Mouse (Mus musculus) forebrain, embryonic 11.5 days (tissue): ENCODE data around the gene Pla2g2f. TPM values are rescaled to one million over a fixed set of nuclear protein-coding genes. Genes with fewer than 3 reads are reported as not detected.
A peak's percentile ranks its signal among the peaks of the same experiment; 100 is the strongest.

ENCODE experiments used
- ATAC-seq: fragments of 200-750 bp; cut with Nextera tagmentation; replicated peaks from 2 replicates; pipeline ENCODE4 v1.8.0; 2017; ENCODE audit warnings: moderate TSS enrichment; ENCODE audit not compliant: low FRiP score
- DNase-seq: peaks from one replicate; pipeline ENCODE4 v3.0.0-alpha.2; 2017; ENCODE audit warnings: low spot score
- H3K27ac ChIP-seq: fragments of 300-500 bp; sonication (generic); 2 replicates; pipeline ENCODE4 v1.5.1; 2014; ENCODE audit warnings: low read depth, low read length
- H3K27me3 ChIP-seq: fragments of 300-500 bp; sonication (generic); 2 replicates; pipeline ENCODE4 v1.6.1; 2014; ENCODE audit warnings: mild to moderate bottlenecking, low read length, mixed read lengths; ENCODE audit not compliant: control insufficient read depth, insufficient read depth
- H3K36me3 ChIP-seq: fragments of 300-500 bp; sonication (generic); 2 replicates; pipeline ENCODE4 v1.6.1; 2014; ENCODE audit warnings: mild to moderate bottlenecking, low read length, moderate library complexity, mixed read lengths; ENCODE audit not compliant: control insufficient read depth, insufficient read depth
- H3K4me1 ChIP-seq: fragments of 300-500 bp; sonication (generic); replicated peaks from 2 replicates; pipeline ENCODE4 v1.6.1; 2014; ENCODE audit warnings: low read length, mixed read lengths; ENCODE audit not compliant: control insufficient read depth, insufficient read depth
- H3K4me2 ChIP-seq: fragments of 300-500 bp; sonication (generic); 2 replicates; pipeline ENCODE4 v1.6.1; 2014; ENCODE audit warnings: low read depth, mild to moderate bottlenecking, low read length, moderate library complexity, mixed read lengths; ENCODE audit not compliant: severe bottlenecking
- H3K4me3 ChIP-seq: fragments of 300-500 bp; sonication (generic); 2 replicates; pipeline ENCODE4 v1.5.1; 2014; ENCODE audit warnings: low read depth, low read length
- H3K9ac ChIP-seq: fragments of 300-500 bp; sonication (generic); 2 replicates; pipeline ENCODE4 v1.6.1; 2014; ENCODE audit warnings: low read length
- H3K9me3 ChIP-seq: fragments of 300-500 bp; sonication (generic); 2 replicates; pipeline ENCODE4 v1.6.1; 2016; ENCODE audit warnings: low read length, mixed read lengths; ENCODE audit not compliant: control insufficient read depth
- WGBS: fragments of 180-500 bp; shearing (Covaris S2); extraction: QIAGEN DNeasy Blood & Tissue Kit; methylation state at CpG from one replicate; pipeline ENCODE4 v1.1.7; 2014; 5-methylcytosine and 5-hydroxymethylcytosine counted together
- polyA plus RNA-seq: library from polyadenylated mRNA; unstranded; fragments of >200 nt; fragmentation: Nextera tagmentation; extraction: Ambion mirVana; gene quantifications from 2 replicates; pipeline ENCODE4 v1.2.1, GENCODE M21; 2014

Pla2g2f gene
- polyA plus RNA-seq, 1 experiment from 2014 or later = 0.09 TPM

GRCm38 (mm10) chr4:138753608-138754007, 3.8 kb downstream of the Pla2g2f start:
- H3K27me3 ChIP-seq = no peaks in the 10 kb centered on the region
- ATAC-seq = no peak
- 80% methylated on average over 3 of the region's 3 CpGs for WGBS
- no peak overlapping the region for H3K4me3 ChIP-seq
- H3K27ac ChIP-seq = no peak overlapping the region
- no peaks in the 10 kb centered on the region for H3K9me3 ChIP-seq
- no peak for DNase-seq
- H3K4me1 ChIP-seq = no peaks in the 10 kb centered on the region
- no peaks in the 10 kb centered on the region for H3K36me3 ChIP-seq
- no peak overlapping the region for H3K4me2 ChIP-seq
- H3K9ac ChIP-seq = no peak overlapping the region

GRCm38 (mm10) chr4:138752603-138753002, 4.8 kb downstream of the Pla2g2f start:
- WGBS = 86% methylated on average over 6 of the region's 6 CpGs
- DNase-seq (no peak), ATAC-seq (no peak)
- H3K36me3 ChIP-seq = no peaks in the 10 kb centered on the region
- no peak overlapping the region for H3K4me3 ChIP-seq
- H3K27me3 ChIP-seq = no peaks in the 10 kb centered on the region
- no peaks in the 10 kb centered on the region for H3K4me1 ChIP-seq
- H3K4me2 ChIP-seq = no peak overlapping the region
- H3K9ac ChIP-seq = no peak overlapping the region
- no peaks in the 10 kb centered on the region for H3K9me3 ChIP-seq
- no peak overlapping the region for H3K27ac ChIP-seq

- Histone ChIP-seq H3K4me2 (no peak overlapping the region), H3K27ac (no peak overlapping the region), H3K4me1 (no peaks in the 10 kb centered on the region), H3K9me3 (no peaks in the 10 kb centered on the region), H3K4me3 (no peak overlapping the region), H3K9ac (no peak overlapping the region), H3K27me3 (no peaks in the 10 kb centered on the region), H3K36me3 (no peaks in the 10 kb centered on the region)
- 51% methylated on average over 8 of the region's 8 CpGs for WGBS
- ATAC-seq = 0 out of 2 replicates have a peak, but pooled peaks have one; percentile 36
- DNase-seq = no peak
These were observed 8.9 kb downstream of the Pla2g2f start for GRCm38 (mm10) chr4:138748369-138749072.

- peak; percentile 56 for DNase-seq
- Histone ChIP-seq H3K36me3 (no peaks in the 10 kb centered on the region), H3K27me3 (no peaks in the 10 kb centered on the region), H3K9me3 (no peaks in the 10 kb centered on the region), H3K9ac (no peak overlapping the region), H3K4me2 (no peak overlapping the region), H3K4me3 (no peak overlapping the region), H3K4me1 (no peaks in the 10 kb centered on the region), H3K27ac (no peak overlapping the region)
- WGBS = 77% methylated on average over 10 of the region's 10 CpGs
- ATAC-seq = no peak; the same call in 1 of the 2 replicates
These were observed 9.6 kb downstream of the Pla2g2f start for GRCm38 (mm10) chr4:138747851-138748250.

- no peaks in the 10 kb centered on the region for H3K4me1 ChIP-seq
- DNase-seq (no peak), ATAC-seq (no peak)
- H3K4me3 ChIP-seq = no peak overlapping the region
- H3K27ac ChIP-seq = no peak overlapping the region
- H3K9me3 ChIP-seq = no peaks in the 10 kb centered on the region
- no peaks in the 10 kb centered on the region for H3K36me3 ChIP-seq
- no peaks in the 10 kb centered on the region for H3K27me3 ChIP-seq
- 91% methylated on average over 9 of the region's 9 CpGs for WGBS
- no peak overlapping the region for H3K4me2 ChIP-seq
- H3K9ac ChIP-seq = no peak overlapping the region
These were observed 10.6 kb downstream of the Pla2g2f start for GRCm38 (mm10) chr4:138746866-138747265.

- ATAC-seq = no peak
- Histone ChIP-seq H3K27me3 (no peaks in the 10 kb centered on the region), H3K4me2 (no peak overlapping the region), H3K4me3 (no peak overlapping the region), H3K27ac (no peak overlapping the region), H3K9ac (no peak overlapping the region), H3K36me3 (no peaks in the 10 kb centered on the region), H3K4me1 (no peaks in the 10 kb centered on the region), H3K9me3 (no peaks in the 10 kb centered on the region)
- DNase-seq = no peak
- 62% methylated on average over 4 of the region's 4 CpGs for WGBS
These were observed 11.5 kb downstream of the Pla2g2f start for GRCm38 (mm10) chr4:138745884-138746283.

GRCm38 (mm10) chr4:138739136-138739851, 18.1 kb downstream of the Pla2g2f start:
- 23% methylated on average over 7 of the region's 7 CpGs for WGBS

GRCm38 (mm10) chr4:138737031-138737430, 20.4 kb downstream of the Pla2g2f start, which contains the start of gene Ubxn10:
TSS of gene Ubxn10 (minus strand) at chr4:138737167.
- 78% methylated on average over 7 of the region's 7 CpGs for WGBS
- H3K4me3 ChIP-seq = no peak within 1 kb of the TSS
- H3K27me3 ChIP-seq = no peaks in the 10 kb centered on the region
- H3K9ac ChIP-seq = no peak within 1 kb of the TSS
- no peak within 1 kb of the TSS for H3K4me2 ChIP-seq
- H3K27ac ChIP-seq = no peak within 1 kb of the TSS
- H3K4me1 ChIP-seq = peaks cover 4% of the 10 kb centered on the region; the same call in 1 of the 2 replicates
- ATAC-seq (no peak), DNase-seq (no peak)
- H3K36me3 ChIP-seq = no peaks in the 10 kb centered on the region
- H3K9me3 ChIP-seq = no peaks in the 10 kb centered on the region

More at GRCm38 (mm10) chr4:138739136-138739851, 18.1 kb downstream of the Pla2g2f start:
- no peak overlapping the region for H3K27ac ChIP-seq
- H3K4me2 ChIP-seq = no peak overlapping the region
- H3K4me1 ChIP-seq = peaks cover 4% of the 10 kb centered on the region; the same call in 1 of the 2 replicates
- no peak overlapping the region for H3K4me3 ChIP-seq
- H3K9ac ChIP-seq = no peak overlapping the region
- DNase-seq = no peak
- H3K9me3 ChIP-seq = no peaks in the 10 kb centered on the region
- ATAC-seq = no peak
- H3K36me3 ChIP-seq = no peaks in the 10 kb centered on the region
- no peaks in the 10 kb centered on the region for H3K27me3 ChIP-seq
